Mouse (Mus musculus): ENCODE measurements around the gene Frmd4a. TPM values are rescaled to one million over a fixed set of nuclear protein-coding genes. Genes with fewer than 3 reads are reported as not detected.

Gene Frmd4a
- polyA plus RNA-seq, 1 experiment: 13.5 TPM

- Histone ChIP-seq H3K27me3 (ENCODE audit: control insufficient read depth, insufficient read depth, low read length) (no peaks in the 10 kb centered on the region), H3K27ac (ENCODE audit: insufficient read depth, low read length) (no peak overlapping the region), H3K36me3 (ENCODE audit: control insufficient read depth, insufficient read depth, low read length) (no peaks in the 10 kb centered on the region), H3K4me3 (ENCODE audit: extremely low read depth, insufficient read depth, insufficient read length) (no peak overlapping the region), H3K4me1 (ENCODE audit: control insufficient read depth, insufficient read depth, insufficient read length) (no peaks in the 10 kb centered on the region)
- no peak for DNase-seq (ENCODE audit: low read depth in 1 of 2, low spot score in 2 of 2)
- TF ChIP-seq POLR2A (IDR thresholded peaks at IDR 0.05; ENCODE audit: low read depth, low read length) (no peak), CTCF (IDR thresholded peaks at IDR 0.05; ENCODE audit: extremely low read depth, insufficient read depth, insufficient read length, insufficient replicate concordance) (no peak)
- WGBS: 95% methylated on average over 7 of the region's 7 CpGs
Measured at GRCm38 (mm10) chr2:4370499-4370898, 353.0 kb downstream of the Frmd4a start.

DNA sequence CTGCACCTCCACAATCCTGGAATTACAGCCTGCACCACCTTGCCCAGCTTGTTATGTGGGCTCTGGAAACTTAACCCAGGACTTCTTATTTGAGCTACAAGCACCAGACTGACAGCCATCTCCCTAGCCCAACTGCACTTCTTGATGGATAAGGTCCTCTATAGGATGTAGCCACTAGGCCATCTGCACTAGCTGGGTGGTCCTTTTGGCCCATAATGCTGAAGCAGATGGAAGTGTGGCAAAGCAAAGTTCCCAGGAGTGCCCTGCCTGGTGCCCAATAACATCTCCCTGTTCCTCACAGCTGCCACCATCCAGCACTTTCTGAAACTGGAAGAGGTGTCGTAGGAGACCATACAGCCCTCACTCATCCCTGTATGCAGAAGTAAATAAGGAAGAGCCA lies 353.8 kb downstream of the Frmd4a start:
- no peak overlapping the region for H3K4me3 ChIP-seq (ENCODE audit: extremely low read depth, insufficient read depth, insufficient read length)
- H3K36me3 ChIP-seq (ENCODE audit: control insufficient read depth, insufficient read depth, low read length): no peaks in the 10 kb centered on the region
- no peaks in the 10 kb centered on the region for H3K4me1 ChIP-seq (ENCODE audit: control insufficient read depth, insufficient read depth, insufficient read length)
- H3K27me3 ChIP-seq (ENCODE audit: control insufficient read depth, insufficient read depth, low read length): no peaks in the 10 kb centered on the region
- H3K27ac ChIP-seq (ENCODE audit: insufficient read depth, low read length): no peak overlapping the region
- 91% methylated on average over 1 of the region's 1 CpGs for WGBS
- TF ChIP-seq POLR2A (IDR thresholded peaks at IDR 0.05; ENCODE audit: low read depth, low read length) (no peak), CTCF (IDR thresholded peaks at IDR 0.05; ENCODE audit: extremely low read depth, insufficient read depth, insufficient read length, insufficient replicate concordance) (no peak)
- no peak for DNase-seq (ENCODE audit: low read depth in 1 of 2, low spot score in 2 of 2)

DNA sequence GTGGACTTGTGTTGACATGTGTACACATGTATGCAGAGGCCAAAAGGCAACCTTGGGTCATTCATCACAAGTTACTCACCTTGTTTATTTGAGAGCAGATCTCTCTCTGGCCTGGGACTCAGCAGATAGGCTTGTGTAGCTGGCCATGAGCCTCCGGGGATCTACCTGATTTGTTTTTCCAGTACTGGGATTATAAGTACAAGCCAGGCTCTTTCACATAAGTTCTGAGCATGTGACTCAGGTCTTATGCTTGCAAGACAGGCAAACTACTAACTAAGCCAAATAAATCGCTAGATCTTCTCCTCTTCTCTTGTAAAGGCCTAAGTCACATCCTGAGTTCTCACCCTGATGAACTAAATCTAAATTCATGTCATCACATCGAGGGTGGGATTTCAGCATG lies 361.3 kb downstream of the Frmd4a start:
- 85% methylated on average over 3 of the region's 3 CpGs for WGBS

GRCm38 (mm10) chr2:4380435-4380834 lies 362.9 kb downstream of the Frmd4a start:
- TF ChIP-seq CTCF (IDR thresholded peaks at IDR 0.05; ENCODE audit: extremely low read depth, insufficient read depth, insufficient read length, insufficient replicate concordance): no peak
- no peak for TF ChIP-seq POLR2A (IDR thresholded peaks at IDR 0.05; ENCODE audit: low read depth, low read length)
- Histone ChIP-seq H3K4me3 (ENCODE audit: extremely low read depth, insufficient read depth, insufficient read length) (no peak overlapping the region), H3K27me3 (ENCODE audit: control insufficient read depth, insufficient read depth, low read length) (no peaks in the 10 kb centered on the region), H3K4me1 (ENCODE audit: control insufficient read depth, insufficient read depth, insufficient read length) (no peaks in the 10 kb centered on the region), H3K27ac (ENCODE audit: insufficient read depth, low read length) (no peak overlapping the region), H3K36me3 (ENCODE audit: control insufficient read depth, insufficient read depth, low read length) (no peaks in the 10 kb centered on the region)
- 92% methylated on average over 6 of the region's 6 CpGs for WGBS
- no peak for DNase-seq (ENCODE audit: low read depth in 1 of 2, low spot score in 2 of 2)

More for the DNA sequence above, 361.3 kb downstream of the Frmd4a start:
- Histone ChIP-seq H3K27me3 (ENCODE audit: control insufficient read depth, insufficient read depth, low read length) (no peaks in the 10 kb centered on the region), H3K4me1 (ENCODE audit: control insufficient read depth, insufficient read depth, insufficient read length) (no peaks in the 10 kb centered on the region), H3K27ac (ENCODE audit: insufficient read depth, low read length) (no peak overlapping the region), H3K36me3 (ENCODE audit: control insufficient read depth, insufficient read depth, low read length) (no peaks in the 10 kb centered on the region), H3K4me3 (ENCODE audit: extremely low read depth, insufficient read depth, insufficient read length) (no peak overlapping the region)
- TF ChIP-seq CTCF (IDR thresholded peaks at IDR 0.05; ENCODE audit: extremely low read depth, insufficient read depth, insufficient read length, insufficient replicate concordance) (no peak), POLR2A (IDR thresholded peaks at IDR 0.05; ENCODE audit: low read depth, low read length) (no peak)
- DNase-seq (ENCODE audit: low read depth in 1 of 2, low spot score in 2 of 2): no peak

- DNase-seq (ENCODE audit: low read depth in 1 of 2, low spot score in 2 of 2): no peak
- WGBS: 82% methylated on average over 5 of the region's 5 CpGs
- Histone ChIP-seq H3K27ac (ENCODE audit: insufficient read depth, low read length) (no peak overlapping the region), H3K4me1 (ENCODE audit: control insufficient read depth, insufficient read depth, insufficient read length) (no peaks in the 10 kb centered on the region), H3K4me3 (ENCODE audit: extremely low read depth, insufficient read depth, insufficient read length) (no peak overlapping the region), H3K27me3 (ENCODE audit: control insufficient read depth, insufficient read depth, low read length) (no peaks in the 10 kb centered on the region), H3K36me3 (ENCODE audit: control insufficient read depth, insufficient read depth, low read length) (no peaks in the 10 kb centered on the region)
- TF ChIP-seq POLR2A (IDR thresholded peaks at IDR 0.05; ENCODE audit: low read depth, low read length) (no peak), CTCF (IDR thresholded peaks at IDR 0.05; ENCODE audit: extremely low read depth, insufficient read depth, insufficient read length, insufficient replicate concordance) (no peak)
Measured at GRCm38 (mm10) chr2:4380926-4381325, 363.4 kb downstream of the Frmd4a start.

- Histone ChIP-seq H3K4me3 (ENCODE audit: extremely low read depth, insufficient read depth, insufficient read length) (no peak overlapping the region), H3K4me1 (ENCODE audit: control insufficient read depth, insufficient read depth, insufficient read length) (no peaks in the 10 kb centered on the region), H3K27me3 (ENCODE audit: control insufficient read depth, insufficient read depth, low read length) (no peaks in the 10 kb centered on the region; the same call in 1 of the 2 replicates), H3K36me3 (ENCODE audit: control insufficient read depth, insufficient read depth, low read length) (no peaks in the 10 kb centered on the region), H3K27ac (ENCODE audit: insufficient read depth, low read length) (no peak overlapping the region)
- no peak for DNase-seq (ENCODE audit: low read depth in 1 of 2, low spot score in 2 of 2)
- 89% methylated on average over 6 of the region's 6 CpGs for WGBS
- TF ChIP-seq CTCF (IDR thresholded peaks at IDR 0.05; ENCODE audit: extremely low read depth, insufficient read depth, insufficient read length, insufficient replicate concordance) (no peak), POLR2A (IDR thresholded peaks at IDR 0.05; ENCODE audit: low read depth, low read length) (no peak)
Measured at GRCm38 (mm10) chr2:4386468-4386867, 369.0 kb downstream of the Frmd4a start.

GRCm38 (mm10) chr2:4389330-4389729 lies 371.8 kb downstream of the Frmd4a start:
- H3K27ac ChIP-seq (ENCODE audit: insufficient read depth, low read length): 0 out of 2 replicates have a peak overlapping the region, but pooled peaks have one; percentile 9
- no peaks in the 10 kb centered on the region for H3K36me3 ChIP-seq (ENCODE audit: control insufficient read depth, insufficient read depth, low read length)
- TF ChIP-seq POLR2A (IDR thresholded peaks at IDR 0.05; ENCODE audit: low read depth, low read length): no peak
- TF ChIP-seq CTCF (IDR thresholded peaks at IDR 0.05; ENCODE audit: extremely low read depth, insufficient read depth, insufficient read length, insufficient replicate concordance): no peak
- no peaks in the 10 kb centered on the region; the same call in 1 of the 2 replicates for H3K27me3 ChIP-seq (ENCODE audit: control insufficient read depth, insufficient read depth, low read length)
- no peaks in the 10 kb centered on the region for H3K4me1 ChIP-seq (ENCODE audit: control insufficient read depth, insufficient read depth, insufficient read length)
- DNase-seq (ENCODE audit: low read depth in 1 of 2, low spot score in 2 of 2): no peak
- 20% methylated on average over 6 of the region's 6 CpGs for WGBS
- 0 out of 2 replicates have a peak overlapping the region, but pooled peaks have one; percentile 2 for H3K4me3 ChIP-seq (ENCODE audit: extremely low read depth, insufficient read depth, insufficient read length)

Measured in spleen, adult 2 months (tissue).